In genomic region chr19:21472121-21472780, GRCm38 (mm10) we compare ENCODE assay signal across 8 mouse cellular contexts. TPM values are rescaled to one million over a fixed set of nuclear protein-coding genes. Genes with fewer than 3 reads are reported as not detected.
A peak's percentile ranks its signal among the peaks of the same experiment; 100 is the strongest.
DNase-seq lines count a peak whose midpoint lies in the region; ATAC-seq and TF ChIP-seq lines count a peak whose summit lies in the region.

No protein-coding gene starts in this region.

- POLR2A ChIA-PET in Patski (lab: Charles Lee) = no interaction called here

- intact Hi-C loops in left cerebral cortex, postnatal 25 days (cut with DNase I) = loop anchor here (5.0 kb wide), 1 partner anchor 100 kb away; no protein-coding TSS in a partner anchor

- peak overlapping the region; percentile 52 for H3K9ac ChIP-seq in intestine, embryonic 15.5 days

- in situ Hi-C loops in Patski (cut with MboI; ENCODE audit: low pct_unique_long_range_greater_than_20kb) = no loop called here

- peak; percentile 78 for TF ChIP-seq CTCF in Patski (IDR thresholded peaks at IDR 0.05)

- DNase-seq in Patski (ENCODE audit: low read depth, low spot score) = no peak
- peak; percentile 68 for DNase-seq in embryo, embryonic 11 days
- DNase-seq in gastrocnemius, postnatal 25 days = peak; percentile 78
- DNase-seq in left cerebral cortex, postnatal 25 days (ENCODE audit: low spot score in 2 of 2) = peak; percentile 81 to 92
- peak; percentile 77 to 86 for DNase-seq in right cerebral cortex, postnatal 36 days (ENCODE audit: low spot score in 2 of 2)
- DNase-seq in urinary bladder, postnatal 36 days (ENCODE audit: low spot score in 2 of 2) = peak; percentile 77 to 89

- ATAC-seq in Patski = peak; percentile 44
- ATAC-seq in intestine, embryonic 15.5 days = peak; percentile 92
- peak; percentile 96 for ATAC-seq in megakaryocyte-erythroid progenitor cell, adult 5-6 weeks (replicated peaks; ENCODE audit: low FRiP score, low TSS enrichment, poor library complexity, severe bottlenecking)

- H3K9me3 ChIP-seq in intestine, embryonic 15.5 days = no peaks in the 10 kb centered on the region

- H3K36me3 ChIP-seq in intestine, embryonic 15.5 days = no peaks in the 10 kb centered on the region

- 2% methylated on average over 48 of the region's 48 CpGs for WGBS in intestine, embryonic 15.5 days

- CTCF ChIA-PET in Patski (lab: Charles Lee) = no interaction called here

- H3K27me3 ChIP-seq in Patski = peaks cover 33% of the 10 kb centered on the region
- peaks cover 8% of the 10 kb centered on the region; the same call in 1 of the 2 replicates for H3K27me3 ChIP-seq in intestine, embryonic 15.5 days (replicated peaks)

- peak overlapping the region; percentile 87 for H3K4me2 ChIP-seq in intestine, embryonic 15.5 days (replicated peaks)

- H3K4me3 ChIP-seq in intestine, embryonic 15.5 days (replicated peaks) = peak overlapping the region; percentile 53

- no peak overlapping the region for H3K27ac ChIP-seq in intestine, embryonic 15.5 days

- peaks cover 7% of the 10 kb centered on the region for H3K4me1 ChIP-seq in intestine, embryonic 15.5 days (replicated peaks)

RNA-seq across cellular contexts. Expression of gene Gda, which starts 1.0 kb away (rescaled TPM):
- 0.18 TPM for polyA plus RNA-seq in Patski (2021)
- total RNA-seq in gastrocnemius, postnatal 25 days (2021) = 1 to 10 TPM; 4.9 to 8.5 TPM
- polyA plus RNA-seq in intestine, embryonic 15.5 days (2015; fragmentation: Nextera tagmentation; extraction: Ambion mirVana) = 9.1 and 9.5 TPM in 2 replicates
- 100 to 1,000 TPM; 199 TPM for total RNA-seq in left cerebral cortex, postnatal 25 days (2021)
- total RNA-seq in megakaryocyte-erythroid progenitor cell, adult 5-6 weeks (2014; fragmentation: Nextera tagmentation) = 7.3 and 12.5 TPM in 2 replicates
- total RNA-seq in megakaryocyte-erythroid progenitor cell, adult 5-6 weeks (2017) = 7.7 and 8.4 TPM in 2 replicates

Comparison
In these comparisons a context has a peak if more than half of its experiments do, and no peak if none do; other contexts are left out.
1. ATAC-seq: peak in every context shown above with its lines; median percentile 96 in megakaryocyte-erythroid progenitor cell, adult 5-6 weeks; 92 in intestine, embryonic 15.5 days; 44 in Patski.
2. RNA of gene Gda, which starts 1.0 kb away (total RNA-seq): 199 TPM in left cerebral cortex, postnatal 25 days; 4.9 to 8.5 TPM in gastrocnemius, postnatal 25 days and 7.3 to 12.5 TPM in megakaryocyte-erythroid progenitor cell, adult 5-6 weeks; every median in the first group is over 10 times any median in the second.